Mouse (Mus musculus): ENCODE measurements around the gene Cyp4v3.

GRCm38 (mm10) chr8:45380598-45380997, 47.6 kb upstream of the Cyp4v3 start:
- TF ChIP-seq HCFC1 (IDR thresholded peaks at IDR 0.05; ENCODE audit: borderline replicate concordance, insufficient read depth, low read length) (no peak), CHD2 (IDR thresholded peaks at IDR 0.05; ENCODE audit: low read depth, low read length) (no peak), ZC3H11A (IDR thresholded peaks at IDR 0.05; ENCODE audit: borderline replicate concordance, low read depth, low read length) (no peak), MAFK (IDR thresholded peaks at IDR 0.05; ENCODE audit: insufficient read depth, low read depth, low read length) (no peak), ZNF384 (IDR thresholded peaks at IDR 0.05; ENCODE audit: low read depth, low read length) (no peak)

All from ES-E14 (cell line).